Mouse (Mus musculus) embryonic facial prominence, embryonic 13.5 days (tissue): ENCODE data around the gene Col16a1. TPM values are rescaled to one million over a fixed set of nuclear protein-coding genes. Genes with fewer than 3 reads are reported as not detected.

Source experiments
- ATAC-seq: fragments of 200-750 bp; cut with Nextera tagmentation; 2 replicates; pipeline ENCODE4 v1.8.0; 2017; ENCODE audit warnings: low read depth; ENCODE audit not compliant: insufficient number of reproducible peaks, insufficient read depth, low FRiP score, low TSS enrichment
- H3K27ac ChIP-seq: fragments of 300-500 bp; sonication (generic); 2 replicates; pipeline ENCODE4 v1.5.1; 2015; ENCODE audit warnings: moderate library complexity, mild to moderate bottlenecking, inconsistent platforms
- H3K27me3 ChIP-seq: fragments of 300-500 bp; sonication (generic); 2 replicates; pipeline ENCODE4 v1.6.1; 2015; ENCODE audit warnings: mild to moderate bottlenecking, inconsistent platforms
- H3K36me3 ChIP-seq: fragments of 300-500 bp; sonication (generic); 2 replicates; pipeline ENCODE4 v1.6.1; 2015; ENCODE audit warnings: mild to moderate bottlenecking, inconsistent platforms
- H3K4me1 ChIP-seq: fragments of 300-500 bp; sonication (generic); 2 replicates; pipeline ENCODE4 v1.6.1; 2015; ENCODE audit warnings: inconsistent platforms
- H3K4me2 ChIP-seq: fragments of 300-500 bp; sonication (generic); 2 replicates; pipeline ENCODE4 v1.6.1; 2015; ENCODE audit warnings: moderate library complexity, mild to moderate bottlenecking, inconsistent platforms
- H3K4me3 ChIP-seq: fragments of 300-500 bp; sonication (generic); 2 replicates; pipeline ENCODE4 v1.5.1; 2015; ENCODE audit warnings: mild to moderate bottlenecking, inconsistent platforms
- H3K9ac ChIP-seq: fragments of 300-500 bp; sonication (generic); 2 replicates; pipeline ENCODE4 v1.6.1; 2015; ENCODE audit warnings: mild to moderate bottlenecking, inconsistent platforms
- H3K9me3 ChIP-seq: fragments of 300-500 bp; sonication (generic); 2 replicates; pipeline ENCODE4 v1.6.1; 2016; ENCODE audit warnings: inconsistent platforms
- WGBS: fragments of 180-500 bp; shearing (Covaris S2); methylation state at CpG from one replicate; pipeline ENCODE4 v1.1.7; 2015; ENCODE audit warnings: mixed read lengths; 5-methylcytosine and 5-hydroxymethylcytosine counted together
- polyA plus RNA-seq: library from polyadenylated mRNA; unstranded; fragments of >200 nt; fragmentation: Nextera tagmentation; extraction: Ambion mirVana; gene quantifications from 2 replicates; pipeline ENCODE4 v1.2.1, GENCODE M21; 2015

Gene Col16a1
- polyA plus RNA-seq, 1 experiment from 2014 or later: 77.3 TPM

DNA sequence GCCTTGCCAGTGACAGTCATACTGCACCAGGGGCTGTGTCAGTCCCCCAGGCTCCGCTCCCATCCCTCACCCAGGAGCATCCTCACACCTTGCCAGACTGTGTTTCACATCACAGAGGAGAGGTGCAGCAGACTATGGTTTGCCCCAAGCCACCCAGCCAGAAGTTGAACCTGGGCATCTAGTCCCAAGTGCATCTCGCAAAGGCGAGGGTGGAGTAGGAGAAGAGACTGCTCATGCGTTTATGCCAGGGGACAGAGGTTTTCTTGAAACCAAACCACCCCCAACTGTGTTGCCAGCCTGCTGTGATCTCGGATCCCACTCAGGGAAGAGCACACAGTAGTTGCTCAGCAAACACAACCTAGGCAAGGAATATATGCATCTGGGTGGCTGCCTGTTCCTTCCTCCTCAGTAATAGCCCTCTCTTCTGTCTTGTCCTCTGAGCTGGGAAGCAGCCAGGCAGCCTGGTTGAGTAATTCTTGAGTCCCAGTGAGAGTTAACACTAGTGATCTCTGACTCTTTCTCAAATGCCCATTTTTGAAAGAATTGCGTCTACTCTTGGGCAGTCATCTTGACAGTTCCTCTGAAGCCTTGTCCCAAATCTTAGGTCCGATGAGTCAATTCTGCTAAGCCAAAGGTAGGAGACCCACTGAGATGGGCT lies 83.9 kb downstream of the Col16a1 start:
- Histone ChIP-seq H3K4me1 (peaks cover 30% of the 10 kb centered on the region), H3K27ac (no peak overlapping the region), H3K4me3 (no peak overlapping the region), H3K9me3 (no peaks in the 10 kb centered on the region), H3K36me3 (peaks cover 15% of the 10 kb centered on the region), H3K4me2 (no peak overlapping the region), H3K9ac (no peak overlapping the region), H3K27me3 (peaks cover 14% of the 10 kb centered on the region)
- WGBS: 88% methylated on average over 7 of the region's 7 CpGs
- ATAC-seq: no peak

DNA sequence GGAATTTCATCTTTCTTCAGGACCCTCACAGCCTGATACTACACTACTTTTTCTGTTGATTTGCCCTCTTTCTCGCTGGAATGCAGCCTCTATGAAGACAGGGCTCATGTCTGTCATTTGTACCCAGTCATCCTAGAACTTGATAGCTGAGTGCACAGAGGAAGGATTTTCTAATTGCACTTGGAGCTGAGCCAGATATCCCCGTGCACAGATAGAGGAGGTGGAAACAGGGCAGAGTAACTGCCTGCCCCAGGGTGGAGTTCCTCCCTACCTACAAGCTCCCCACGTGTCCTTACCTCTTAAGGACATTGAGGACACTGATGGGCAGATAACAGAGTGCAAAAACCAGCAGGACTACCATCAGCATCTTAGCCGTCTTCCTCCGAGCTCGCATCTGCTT lies 85.8 kb downstream of the Col16a1 start:
- Histone ChIP-seq H3K4me1 (peaks cover 33% of the 10 kb centered on the region), H3K9me3 (no peaks in the 10 kb centered on the region), H3K27me3 (peaks cover 32% of the 10 kb centered on the region), H3K4me2 (no peak overlapping the region), H3K36me3 (no peaks in the 10 kb centered on the region), H3K27ac (no peak overlapping the region), H3K4me3 (no peak overlapping the region), H3K9ac (no peak overlapping the region)
- 48% methylated on average over 6 of the region's 6 CpGs for WGBS
- ATAC-seq: no peak

- Histone ChIP-seq H3K9me3 (no peaks in the 10 kb centered on the region), H3K27me3 (peaks cover 79% of the 10 kb centered on the region), H3K9ac (peak overlapping the region; percentile 58), H3K4me3 (peak overlapping the region; percentile 40), H3K27ac (no peak overlapping the region), H3K4me1 (peaks cover 26% of the 10 kb centered on the region), H3K36me3 (no peaks in the 10 kb centered on the region), H3K4me2 (peak overlapping the region; percentile 69)
- ATAC-seq: no peak
- WGBS: under 1% methylated on average over 52 of the region's 57 CpGs
Measured at GRCm38 (mm10) chr4:130138441-130139213, 91.0 kb downstream of the Col16a1 start.

GRCm38 (mm10) chr4:130139214-130139492 lies 91.5 kb downstream of the Col16a1 start, which contains the start of gene Hcrtr1:
Hcrtr1 (minus strand) TSS chr4:130139359.
- peak within 1 kb of the TSS; percentile 69 for H3K4me2 ChIP-seq
- H3K9ac ChIP-seq: peak within 1 kb of the TSS; percentile 58
- H3K4me1 ChIP-seq: peaks cover 24% of the 10 kb centered on the region
- no peak for ATAC-seq
- no peaks in the 10 kb centered on the region for H3K9me3 ChIP-seq
- peak within 1 kb of the TSS; percentile 40 for H3K4me3 ChIP-seq
- H3K36me3 ChIP-seq: no peaks in the 10 kb centered on the region
- H3K27me3 ChIP-seq: peaks cover 79% of the 10 kb centered on the region
- WGBS: 2% methylated on average over 13 of the region's 15 CpGs
- no peak within 1 kb of the TSS for H3K27ac ChIP-seq

- H3K4me2 ChIP-seq: no peak overlapping the region
- no peaks in the 10 kb centered on the region for H3K9me3 ChIP-seq
- H3K27ac ChIP-seq: no peak overlapping the region
- no peak overlapping the region for H3K4me3 ChIP-seq
- H3K9ac ChIP-seq: no peak overlapping the region
- no peak for ATAC-seq
- WGBS: 54% methylated on average over 9 of the region's 9 CpGs
- peaks cover 69% of the 10 kb centered on the region for H3K27me3 ChIP-seq
- H3K4me1 ChIP-seq: peaks cover 14% of the 10 kb centered on the region
- H3K36me3 ChIP-seq: no peaks in the 10 kb centered on the region
Measured at GRCm38 (mm10) chr4:130140992-130141402, 93.4 kb downstream of the Col16a1 start.

DNA sequence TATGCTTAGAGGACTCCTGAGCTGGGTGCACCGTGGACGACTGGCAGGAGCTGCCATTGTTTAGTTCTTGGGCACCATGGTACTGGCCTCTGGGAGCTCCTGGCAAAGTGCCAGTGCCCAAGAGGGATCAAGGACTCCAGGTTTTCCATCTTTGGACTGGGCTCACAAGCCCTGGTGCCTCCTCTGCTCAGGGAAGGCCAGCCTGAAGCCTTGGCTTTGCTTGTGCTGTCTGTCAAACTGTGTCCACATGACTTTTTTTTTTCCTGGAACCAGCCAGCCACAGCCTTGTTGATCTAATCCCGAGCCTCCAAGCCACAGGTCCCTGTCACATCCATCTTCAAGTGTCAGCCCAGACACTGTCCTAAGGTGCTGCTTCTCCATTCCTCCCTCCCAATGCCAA lies 94.1 kb downstream of the Col16a1 start:
- H3K4me1 ChIP-seq: peaks cover 14% of the 10 kb centered on the region
- no peak overlapping the region for H3K9ac ChIP-seq
- H3K9me3 ChIP-seq: no peaks in the 10 kb centered on the region
- H3K4me3 ChIP-seq: no peak overlapping the region
- no peak overlapping the region for H3K27ac ChIP-seq
- WGBS: 61% methylated on average over 3 of the region's 3 CpGs
- H3K4me2 ChIP-seq: no peak overlapping the region
- ATAC-seq: no peak
- no peaks in the 10 kb centered on the region for H3K36me3 ChIP-seq
- H3K27me3 ChIP-seq: peaks cover 62% of the 10 kb centered on the region

- Histone ChIP-seq H3K4me1 (no peaks in the 10 kb centered on the region), H3K9me3 (no peaks in the 10 kb centered on the region), H3K27me3 (peaks cover 27% of the 10 kb centered on the region), H3K9ac (no peak overlapping the region), H3K4me2 (no peak overlapping the region), H3K27ac (no peak overlapping the region), H3K4me3 (no peak overlapping the region), H3K36me3 (no peaks in the 10 kb centered on the region)
- no peak for ATAC-seq
- WGBS: 82% methylated on average over 10 of the region's 10 CpGs
Measured at GRCm38 (mm10) chr4:130148405-130148804, 100.8 kb downstream of the Col16a1 start.

Other genes with a start within 250 kb of the Col16a1 start
- gene Ptp4a2, start 236.6 kb upstream of the Col16a1 start, polyA plus RNA-seq: 318 and 325 TPM in 2 replicates
- gene Spocd1, start 118.6 kb upstream of the Col16a1 start, polyA plus RNA-seq: 0.06 and 0.08 TPM in 2 replicates
- gene Adgrb2, start 63.0 kb upstream of the Col16a1 start, polyA plus RNA-seq: 6.7 and 7.9 TPM in 2 replicates
- 66.5 and 66.9 TPM in 2 replicates for gene Pef1, start 54.7 kb downstream of the Col16a1 start, polyA plus RNA-seq
- gene Hcrtr1, start 91.5 kb downstream of the Col16a1 start, polyA plus RNA-seq: 0.21 TPM in 2 replicates
- gene Tinagl1, start 127.3 kb downstream of the Col16a1 start, polyA plus RNA-seq: 13.8 and 14.2 TPM in 2 replicates
- gene Gm853, start 174.6 kb downstream of the Col16a1 start, polyA plus RNA-seq: not detected in 2 replicates
- 150 TPM in 2 replicates for gene Serinc2, start 231.4 kb downstream of the Col16a1 start, polyA plus RNA-seq